10 mouse cellular contexts compared by ENCODE assay signal in genomic region chr5:50752766-50753165, GRCm38 (mm10).
DNase-seq lines count a peak whose midpoint lies in the region; ATAC-seq and TF ChIP-seq lines count a peak whose summit lies in the region.
"Had no signal": no experiment of that assay in that cellular context is flagged by ENCODE, and none has a peak within 500 bp of the region (broad histone marks: within the 10 kb centered on the region; RNA-seq: fewer than 3 reads in every experiment).

No protein-coding gene starts in this region.

- no peak for TF ChIP-seq POLR2A in cortical plate, adult 2 months (IDR thresholded peaks at IDR 0.05; ENCODE audit: extremely low read depth, insufficient read depth, low read length)

- no peak overlapping the region for H3K9ac ChIP-seq in kidney, embryonic 16.5 days (replicated peaks; ENCODE audit: low read length)
- H3K9ac ChIP-seq: limb, embryonic 12.5 days had no signal

- no peak overlapping the region for H3K27ac ChIP-seq in kidney, embryonic 16.5 days (ENCODE audit: low read length)
- H3K27ac ChIP-seq in cortical plate, adult 2 months (ENCODE audit: insufficient read depth, low read length): no peak overlapping the region
- H3K27ac ChIP-seq: limb, embryonic 12.5 days had no signal

- H3K9me3 ChIP-seq in kidney, embryonic 16.5 days (ENCODE audit: low read length): no peaks in the 10 kb centered on the region
- H3K9me3 ChIP-seq in E14TG2a.4 (ENCODE audit: low read length): no peaks in the 10 kb centered on the region
- H3K9me3 ChIP-seq: limb, embryonic 12.5 days had no signal

- intact Hi-C loops in left cerebral cortex, postnatal 25 days (cut with DNase I): loop anchor here (10.0 kb wide), 1 partner anchor 1312 kb away; no protein-coding TSS in a partner anchor

- H3K4me2 ChIP-seq in kidney, embryonic 16.5 days (replicated peaks; ENCODE audit: low read depth, low read length): no peak overlapping the region
- H3K4me2 ChIP-seq: limb, embryonic 12.5 days had no signal

- 68% methylated on average over 1 of the region's 1 CpGs for WGBS in kidney, embryonic 16.5 days

- H3K4me1 ChIP-seq in kidney, embryonic 16.5 days (ENCODE audit: insufficient read depth, low read length): no peaks in the 10 kb centered on the region
- H3K4me1 ChIP-seq in E14TG2a.4 (replicated peaks; ENCODE audit: low read depth, low read length): no peaks in the 10 kb centered on the region
- H3K4me1 ChIP-seq in cortical plate, adult 2 months (ENCODE audit: control insufficient read depth, insufficient read depth, low read length): no peaks in the 10 kb centered on the region
- H3K4me1 ChIP-seq: limb, embryonic 12.5 days had no signal

- TF ChIP-seq CTCF in E14TG2a.4 (conservative IDR thresholded peaks at IDR 0.05; ENCODE audit: low read length): peak; percentile 88
- peak; percentile 42; the same call in 1 of the 2 replicates for TF ChIP-seq CTCF in cortical plate, adult 2 months (IDR thresholded peaks at IDR 0.05; ENCODE audit: extremely low read depth, insufficient read depth, low read length)

- peak; percentile 5 to 62 for DNase-seq in adrenal gland, adult (ENCODE audit: inconsistent age in 2 of 2, low spot score in 1 of 2)
- DNase-seq in adrenal gland, adult 8-10 months: no peak
- peak; percentile 2 to 24 for DNase-seq in kidney, adult 8-10 months
- peak; percentile 13 to 19 for DNase-seq in left cerebral cortex, postnatal 25 days (ENCODE audit: low spot score in 2 of 2)
- no peak for DNase-seq in spleen, postnatal 4 days (ENCODE audit: low spot score in 2 of 2)

- H3K36me3 ChIP-seq in kidney, embryonic 16.5 days (ENCODE audit: insufficient read depth, low read length): no peaks in the 10 kb centered on the region
- H3K36me3 ChIP-seq in E14TG2a.4 (ENCODE audit: insufficient read depth, low read length): no peaks in the 10 kb centered on the region
- H3K36me3 ChIP-seq: limb, embryonic 12.5 days had no signal

- ATAC-seq in kidney, embryonic 16.5 days (ENCODE audit: low FRiP score, low TSS enrichment): no peak

- H3K4me3 ChIP-seq in kidney, embryonic 16.5 days (ENCODE audit: low read length): no peak overlapping the region
- no peak overlapping the region for H3K4me3 ChIP-seq in E14TG2a.4 (replicated peaks; ENCODE audit: low read length)
- H3K4me3 ChIP-seq in cortical plate, adult 2 months (ENCODE audit: insufficient read depth, low read length): no peak overlapping the region
- H3K4me3 ChIP-seq: erythroblast, embryonic 14.5 days; limb, embryonic 12.5 days had no signal

- no peaks in the 10 kb centered on the region for H3K27me3 ChIP-seq in kidney, embryonic 16.5 days (ENCODE audit: insufficient read depth, low read length)
- no peaks in the 10 kb centered on the region for H3K27me3 ChIP-seq in E14TG2a.4 (ENCODE audit: insufficient read depth, low read length)
- H3K27me3 ChIP-seq: limb, embryonic 12.5 days had no signal

Comparison
In these comparisons a context has a peak if more than half of its experiments do, and no peak if none do; other contexts are left out.
1. DNase-seq: peak in adrenal gland, adult (2 of 2), kidney, adult 8-10 months (2 of 2) and left cerebral cortex, postnatal 25 days (2 of 2); none in adrenal gland, adult 8-10 months (single experiment) and spleen, postnatal 4 days (0 of 2).